Mouse (Mus musculus) neural tube, embryonic 11.5 days (tissue): ENCODE measurements around the gene D17Wsu92e. TPM values are rescaled to one million over a fixed set of nuclear protein-coding genes. Genes with fewer than 3 reads are reported as not detected.
A peak's percentile ranks its signal among the peaks of the same experiment; 100 is the strongest.

Experiments
- ATAC-seq: fragments of 200-750 bp; cut with Nextera tagmentation; 2 replicates; pipeline ENCODE4 v1.8.0; 2017; ENCODE audit warnings: moderate number of reproducible peaks, mild to moderate bottlenecking, moderate TSS enrichment, moderate library complexity; ENCODE audit not compliant: insufficient read depth, low FRiP score, low TSS enrichment
- DNase-seq: peaks from one replicate; pipeline ENCODE4 v3.0.0-alpha.2; 2015; ENCODE audit warnings: low spot score
- H3K27ac ChIP-seq: fragments of 300-500 bp; sonication (generic); 2 replicates; pipeline ENCODE4 v1.5.1; 2014; ENCODE audit warnings: low read depth, mild to moderate bottlenecking, low read length
- H3K27me3 ChIP-seq: fragments of 300-500 bp; sonication (generic); 2 replicates; pipeline ENCODE4 v1.6.1; 2014; ENCODE audit warnings: mild to moderate bottlenecking, low read length, mixed read lengths; ENCODE audit not compliant: control insufficient read depth, insufficient read depth
- H3K36me3 ChIP-seq: fragments of 300-500 bp; sonication (generic); 2 replicates; pipeline ENCODE4 v1.6.1; 2014; ENCODE audit warnings: mild to moderate bottlenecking, low read length, moderate library complexity, mixed read lengths; ENCODE audit not compliant: control insufficient read depth, insufficient read depth
- H3K4me1 ChIP-seq: fragments of 300-500 bp; sonication (generic); 2 replicates; pipeline ENCODE4 v1.6.1; 2014; ENCODE audit warnings: low read length, mixed read lengths; ENCODE audit not compliant: control insufficient read depth, insufficient read depth
- H3K4me2 ChIP-seq: fragments of 300-500 bp; sonication (generic); 2 replicates; pipeline ENCODE4 v1.6.1; 2014; ENCODE audit warnings: low read depth, mild to moderate bottlenecking, moderate library complexity
- H3K4me3 ChIP-seq: fragments of 300-500 bp; sonication (generic); 2 replicates; pipeline ENCODE4 v1.5.1; 2014; ENCODE audit warnings: low read depth, low read length
- H3K9ac ChIP-seq: fragments of 300-500 bp; sonication (generic); 2 replicates; pipeline ENCODE4 v1.6.1; 2014; ENCODE audit warnings: mild to moderate bottlenecking, low read length
- H3K9me3 ChIP-seq: fragments of 300-500 bp; sonication (generic); 2 replicates; pipeline ENCODE4 v1.6.1; 2016; ENCODE audit warnings: low read length; ENCODE audit not compliant: control insufficient read depth
- WGBS: fragments of 180-500 bp; shearing (Covaris S2); extraction: QIAGEN DNeasy Blood & Tissue Kit; methylation state at CpG from one replicate; pipeline ENCODE4 v1.1.7; 2014; 5-methylcytosine and 5-hydroxymethylcytosine counted together
- polyA plus RNA-seq: library from polyadenylated mRNA; unstranded; fragments of >200 nt; fragmentation: Nextera tagmentation; extraction: Ambion mirVana; gene quantifications from 2 replicates; pipeline ENCODE4 v1.2.1, GENCODE M21; 2014

D17Wsu92e gene
- 12.6 and 14.1 TPM in 2 replicates for polyA plus RNA-seq

- peak within 1 kb of the TSS; percentile 92 for H3K4me3 ChIP-seq
- ATAC-seq: peak; percentile 95
- no peaks in the 10 kb centered on the region for H3K36me3 ChIP-seq
- H3K9ac ChIP-seq: peak within 1 kb of the TSS; percentile 88
- peak within 1 kb of the TSS; percentile 69 for H3K27ac ChIP-seq
- peak within 1 kb of the TSS; percentile 96 for H3K4me2 ChIP-seq
- H3K9me3 ChIP-seq: no peaks in the 10 kb centered on the region
- 3% methylated on average over 48 of the region's 56 CpGs for WGBS
- no peaks in the 10 kb centered on the region for H3K27me3 ChIP-seq
- H3K4me1 ChIP-seq: peaks cover 15% of the 10 kb centered on the region
- peak; percentile 99 for DNase-seq
Measured at GRCm38 (mm10) chr17:27820568-27821406, at the start of gene D17Wsu92e. D17Wsu92e (minus strand) TSS chr17:27820648.

GRCm38 (mm10) chr17:27866737-27867136 lies 46.3 kb upstream of the D17Wsu92e start:
- H3K27ac ChIP-seq: no peak overlapping the region
- DNase-seq (no peak), ATAC-seq (no peak)
- no peak overlapping the region for H3K4me2 ChIP-seq
- H3K4me1 ChIP-seq: no peaks in the 10 kb centered on the region
- H3K27me3 ChIP-seq: no peaks in the 10 kb centered on the region
- no peaks in the 10 kb centered on the region; the same call in 1 of the 2 replicates for H3K36me3 ChIP-seq
- WGBS: 94% methylated on average over 4 of the region's 4 CpGs
- H3K9ac ChIP-seq: no peak overlapping the region
- no peak overlapping the region for H3K4me3 ChIP-seq
- H3K9me3 ChIP-seq: no peaks in the 10 kb centered on the region

GRCm38 (mm10) chr17:27865461-27865860 lies 45.0 kb upstream of the D17Wsu92e start:
- Histone ChIP-seq H3K4me2 (no peak overlapping the region), H3K4me1 (no peaks in the 10 kb centered on the region), H3K9ac (no peak overlapping the region), H3K27me3 (no peaks in the 10 kb centered on the region), H3K36me3 (no peaks in the 10 kb centered on the region; the same call in 1 of the 2 replicates), H3K27ac (no peak overlapping the region), H3K4me3 (no peak overlapping the region), H3K9me3 (no peaks in the 10 kb centered on the region)
- WGBS: 66% methylated on average over 2 of the region's 2 CpGs
- DNase-seq (no peak), ATAC-seq (no peak)

GRCm38 (mm10) chr17:27859131-27859530 lies 38.7 kb upstream of the D17Wsu92e start:
- H3K9me3 ChIP-seq: no peaks in the 10 kb centered on the region
- no peak overlapping the region for H3K27ac ChIP-seq
- H3K9ac ChIP-seq: no peak overlapping the region
- H3K4me3 ChIP-seq: no peak overlapping the region
- no peaks in the 10 kb centered on the region for H3K27me3 ChIP-seq
- ATAC-seq: no peak
- peaks cover 15% of the 10 kb centered on the region for H3K4me1 ChIP-seq
- H3K36me3 ChIP-seq: no peaks in the 10 kb centered on the region; the same call in 1 of the 2 replicates
- 26% methylated on average over 2 of the region's 2 CpGs for WGBS
- no peak for DNase-seq
- peak overlapping the region; percentile 12; the same call in 1 of the 2 replicates for H3K4me2 ChIP-seq

GRCm38 (mm10) chr17:27857649-27858475 lies 37.4 kb upstream of the D17Wsu92e start:
- no peaks in the 10 kb centered on the region; the same call in 1 of the 2 replicates for H3K36me3 ChIP-seq
- H3K4me3 ChIP-seq: peak overlapping the region; percentile 79
- H3K9me3 ChIP-seq: no peaks in the 10 kb centered on the region
- peaks cover 15% of the 10 kb centered on the region for H3K4me1 ChIP-seq
- no peaks in the 10 kb centered on the region for H3K27me3 ChIP-seq
- H3K9ac ChIP-seq: peak overlapping the region; percentile 93
- 49% methylated on average over 11 of the region's 11 CpGs for WGBS
- no peak overlapping the region for H3K27ac ChIP-seq
- DNase-seq (no peak), ATAC-seq (no peak)
- H3K4me2 ChIP-seq: peak overlapping the region; percentile 74

- 2% methylated on average over 50 of the region's 52 CpGs for WGBS
- H3K4me3 ChIP-seq: peak overlapping the region; percentile 79
- DNase-seq (peak; percentile 69), ATAC-seq (peak; percentile 60)
- no peaks in the 10 kb centered on the region for H3K27me3 ChIP-seq
- peaks cover 15% of the 10 kb centered on the region for H3K4me1 ChIP-seq
- peak overlapping the region; percentile 74 for H3K4me2 ChIP-seq
- H3K36me3 ChIP-seq: no peaks in the 10 kb centered on the region; the same call in 1 of the 2 replicates
- peak overlapping the region; percentile 93 for H3K9ac ChIP-seq
- peak overlapping the region; percentile 54 for H3K27ac ChIP-seq
- no peaks in the 10 kb centered on the region for H3K9me3 ChIP-seq
Measured at GRCm38 (mm10) chr17:27856798-27857648, 36.6 kb upstream of the D17Wsu92e start.

GRCm38 (mm10) chr17:27856265-27856797 lies 35.9 kb upstream of the D17Wsu92e start, which contains the start of gene Uhrf1bp1:
Uhrf1bp1 (plus strand) TSS chr17:27856441.
- Histone ChIP-seq H3K4me1 (peaks cover 15% of the 10 kb centered on the region), H3K36me3 (no peaks in the 10 kb centered on the region; the same call in 1 of the 2 replicates), H3K27ac (peak within 1 kb of the TSS; percentile 54), H3K27me3 (no peaks in the 10 kb centered on the region), H3K9me3 (no peaks in the 10 kb centered on the region), H3K9ac (peak within 1 kb of the TSS; percentile 93), H3K4me3 (peak within 1 kb of the TSS; percentile 79), H3K4me2 (peak within 1 kb of the TSS; percentile 74)
- under 1% methylated on average over 39 of the region's 54 CpGs for WGBS
- ATAC-seq: peak; percentile 81
- DNase-seq: peak; percentile 88

- H3K9me3 ChIP-seq: no peaks in the 10 kb centered on the region
- H3K4me3 ChIP-seq: no peak overlapping the region
- H3K27ac ChIP-seq: no peak overlapping the region
- ATAC-seq: no peak
- H3K4me1 ChIP-seq: no peaks in the 10 kb centered on the region
- no peak overlapping the region for H3K4me2 ChIP-seq
- no peaks in the 10 kb centered on the region for H3K27me3 ChIP-seq
- WGBS: 85% methylated on average over 3 of the region's 3 CpGs
- H3K9ac ChIP-seq: no peak overlapping the region
- H3K36me3 ChIP-seq: peaks cover 17% of the 10 kb centered on the region
- DNase-seq: no peak
Measured at GRCm38 (mm10) chr17:27851076-27851475, 30.6 kb upstream of the D17Wsu92e start.
